Mouse (Mus musculus): ENCODE measurements around the gene Prkaa1.

GRCm38 (mm10) chr15:5165121-5165773 lies 21.6 kb downstream of the Prkaa1 start:
- TF ChIP-seq CTCF (IDR thresholded peaks at IDR 0.05; ENCODE audit: low read depth): no peak
- no peak for TF ChIP-seq EP300 (IDR thresholded peaks at IDR 0.05; ENCODE audit: low read depth)

Measured in liver, embryonic 14.5 days (tissue).